Mouse (Mus musculus) intestine, embryonic 16.5 days (tissue): ENCODE data around the gene Ift80. TPM values are rescaled to one million over a fixed set of nuclear protein-coding genes. Genes with fewer than 3 reads are reported as not detected.
"Not testable (repeated sequence)": the region's sequence is repeated elsewhere in the genome, so short reads cannot be mapped to it uniquely, and the experiment has no call there.

ENCODE experiments used
- ATAC-seq: fragments of 200-750 bp; cut with Nextera tagmentation; 2 replicates; pipeline ENCODE4 v1.8.0; 2017; ENCODE audit warnings: moderate TSS enrichment, moderate library complexity
- H3K27ac ChIP-seq: fragments of 300-500 bp; sonication (generic); 2 replicates; pipeline ENCODE4 v1.5.1; 2014; ENCODE audit warnings: mild to moderate bottlenecking, low read length
- H3K27me3 ChIP-seq: fragments of 300-500 bp; sonication (generic); replicated peaks from 2 replicates; pipeline ENCODE4 v1.6.1; 2014; ENCODE audit warnings: low read length, control low read depth, mixed read lengths; ENCODE audit not compliant: control insufficient read depth, insufficient read depth
- H3K36me3 ChIP-seq: fragments of 300-500 bp; sonication (generic); 2 replicates; pipeline ENCODE4 v1.6.1; 2014; ENCODE audit warnings: low read length, control low read depth; ENCODE audit not compliant: control insufficient read depth, insufficient read depth
- H3K4me1 ChIP-seq: fragments of 300-500 bp; sonication (generic); 2 replicates; pipeline ENCODE4 v1.6.1; 2014; ENCODE audit warnings: low read length, control low read depth, mixed read lengths; ENCODE audit not compliant: control insufficient read depth, insufficient read depth
- H3K4me2 ChIP-seq: fragments of 300-500 bp; sonication (generic); 2 replicates; pipeline ENCODE4 v1.6.1; 2014; ENCODE audit warnings: low read depth, low read length, control low read depth
- H3K4me3 ChIP-seq: fragments of 300-500 bp; sonication (generic); 2 replicates; pipeline ENCODE4 v1.5.1; 2014; ENCODE audit warnings: mild to moderate bottlenecking, low read length
- H3K9ac ChIP-seq: fragments of 300-500 bp; sonication (generic); 2 replicates; pipeline ENCODE4 v1.6.1; 2014; ENCODE audit warnings: low read depth, low read length
- H3K9me3 ChIP-seq: fragments of 300-500 bp; sonication (generic); 2 replicates; pipeline ENCODE4 v1.6.1; 2016; ENCODE audit warnings: low read length, control low read depth; ENCODE audit not compliant: control insufficient read depth
- WGBS: fragments of 180-500 bp; shearing (Covaris S2); extraction: QIAGEN DNeasy Blood & Tissue Kit; methylation state at CpG from one replicate; pipeline ENCODE4 v1.1.7; 2014; 5-methylcytosine and 5-hydroxymethylcytosine counted together
- polyA plus RNA-seq: library from polyadenylated mRNA; unstranded; fragments of >200 nt; fragmentation: Nextera tagmentation; extraction: Ambion mirVana; gene quantifications from 2 replicates; pipeline ENCODE4 v1.2.1, GENCODE M21; 2015

The Ift80 gene
- polyA plus RNA-seq, 1 experiment from 2014 or later: 8.6 TPM

DNA sequence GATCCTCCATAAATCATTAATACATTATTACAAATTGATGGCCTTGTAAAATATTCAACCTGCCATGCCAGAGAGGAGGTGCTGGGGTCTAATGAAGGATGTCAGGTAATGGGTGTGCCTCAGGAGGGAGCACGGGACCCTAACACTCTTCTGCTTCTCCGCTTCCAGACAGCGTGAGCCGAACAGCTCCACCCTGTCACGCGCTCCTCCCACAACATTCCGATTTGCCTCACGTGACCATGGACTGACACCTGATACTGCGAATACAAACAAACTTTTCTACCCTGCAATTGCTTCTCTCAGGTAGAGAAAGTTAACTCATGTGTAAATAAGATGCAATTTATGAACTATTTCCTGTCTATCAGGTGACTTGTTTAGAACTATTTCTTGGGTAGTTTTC, 75.8 kb downstream of the Ift80 start:
- Histone ChIP-seq H3K4me1 (no peaks in the 10 kb centered on the region), H3K4me3 (no peak overlapping the region), H3K27ac (no peak overlapping the region), H3K36me3 (no peaks in the 10 kb centered on the region), H3K4me2 (no peak overlapping the region), H3K9ac (no peak overlapping the region), H3K9me3 (no peaks in the 10 kb centered on the region), H3K27me3 (no peaks in the 10 kb centered on the region)
- ATAC-seq: no peak
- WGBS: 63% methylated on average over 9 of the region's 9 CpGs

DNA sequence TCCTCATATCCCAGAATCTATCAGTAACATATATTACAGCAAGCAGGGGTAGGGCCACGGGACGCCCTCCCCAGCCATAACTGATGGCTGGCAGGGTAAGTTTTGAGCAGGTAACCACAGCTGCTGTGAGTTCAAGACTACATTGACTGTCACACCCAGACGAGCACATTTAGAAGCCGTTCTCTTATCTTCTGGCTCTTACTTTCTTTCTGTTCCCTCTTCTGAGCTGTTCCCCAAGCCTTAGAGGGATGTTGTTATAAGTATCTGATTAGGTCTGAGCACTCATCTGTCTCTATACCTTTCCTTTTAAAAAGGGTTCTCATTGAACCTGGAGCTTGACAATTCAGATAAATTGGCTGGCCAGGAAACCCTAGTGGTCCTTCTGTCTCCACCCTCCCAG, 96.9 kb downstream of the Ift80 start:
- no peak overlapping the region for H3K4me2 ChIP-seq
- 79% methylated on average over 4 of the region's 4 CpGs for WGBS
- no peaks in the 10 kb centered on the region for H3K27me3 ChIP-seq
- H3K4me1 ChIP-seq: no peaks in the 10 kb centered on the region
- no peak for ATAC-seq
- no peak overlapping the region for H3K27ac ChIP-seq
- H3K4me3 ChIP-seq: no peak overlapping the region
- no peak overlapping the region for H3K9ac ChIP-seq
- H3K36me3 ChIP-seq: no peaks in the 10 kb centered on the region
- H3K9me3 ChIP-seq: no peaks in the 10 kb centered on the region

DNA sequence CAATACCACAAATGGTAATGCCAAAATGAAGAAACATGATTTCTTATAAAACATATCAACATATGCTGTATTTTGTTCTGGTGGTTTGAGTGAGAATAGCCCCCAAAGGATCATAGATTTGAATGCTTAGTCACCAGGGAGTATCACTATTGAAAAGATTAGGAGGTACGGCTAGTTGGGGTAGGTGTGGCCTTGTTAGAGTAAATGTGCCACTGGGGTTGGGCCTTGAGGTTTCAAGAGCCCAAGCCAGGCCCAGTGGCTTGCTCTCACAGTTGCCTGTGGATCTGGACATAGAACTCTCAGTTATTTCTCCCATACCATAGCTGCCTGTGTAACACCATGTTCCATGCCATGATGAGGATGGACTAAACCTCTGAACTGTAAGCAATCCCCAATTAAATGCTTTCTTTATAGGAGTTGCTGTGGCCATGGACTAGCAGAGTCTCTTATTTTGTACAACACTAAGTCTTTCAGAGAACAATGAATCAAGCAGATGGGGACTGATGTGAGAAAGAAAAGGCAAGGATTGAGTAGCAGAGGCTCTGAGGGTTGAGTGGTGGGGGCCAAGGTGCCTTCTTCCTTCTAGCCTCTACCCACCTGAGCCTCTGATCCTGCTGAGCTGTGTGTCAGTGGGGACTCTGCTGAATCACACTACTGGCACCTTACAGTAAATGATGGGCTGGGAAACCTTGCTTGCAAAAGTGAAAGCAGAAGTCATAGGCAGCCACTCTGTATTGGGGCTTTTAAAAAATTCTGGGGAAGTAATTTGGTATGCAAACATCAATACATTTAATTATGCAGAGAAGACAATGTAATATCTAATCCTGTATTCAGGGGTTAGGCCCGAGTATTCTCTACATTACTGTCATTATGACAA, 99.2 kb downstream of the Ift80 start:
- Histone ChIP-seq H3K9me3 (no peaks in the 10 kb centered on the region), H3K4me3 (no peak overlapping the region), H3K9ac (no peak overlapping the region), H3K27me3 (no peaks in the 10 kb centered on the region), H3K27ac (no peak overlapping the region), H3K36me3 (no peaks in the 10 kb centered on the region), H3K4me2 (no peak overlapping the region), H3K4me1 (no peaks in the 10 kb centered on the region)
- 52% methylated on average over 2 of the region's 2 CpGs for WGBS
- ATAC-seq: no peak

DNA sequence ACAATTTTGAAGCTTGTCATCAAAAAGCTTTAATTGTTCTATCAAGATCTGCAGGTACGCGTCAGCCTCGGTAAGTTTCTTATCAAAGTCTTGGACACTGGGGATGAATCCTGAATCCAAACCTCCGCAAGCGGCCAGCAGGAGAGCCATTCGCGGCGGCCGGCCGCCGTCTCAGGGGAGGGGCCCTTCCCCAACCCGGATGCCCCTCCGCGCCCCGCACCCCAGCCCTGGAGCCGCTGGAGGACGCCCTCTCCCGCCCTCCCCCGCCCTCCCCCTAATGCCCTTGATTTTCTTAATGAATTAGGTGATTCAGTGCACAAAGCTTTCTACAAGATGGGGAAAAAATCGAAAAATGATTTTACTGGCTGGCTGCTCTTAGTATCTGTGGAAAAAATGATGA, 101.7 kb downstream of the Ift80 start:
- not testable (repeated sequence) for ATAC-seq, H3K4me2 ChIP-seq, H3K27me3 ChIP-seq, H3K9ac ChIP-seq, H3K27ac ChIP-seq, H3K9me3 ChIP-seq, H3K4me1 ChIP-seq, H3K4me3 ChIP-seq, H3K36me3 ChIP-seq
- 89% methylated on average over 20 of the region's 20 CpGs for WGBS

DNA sequence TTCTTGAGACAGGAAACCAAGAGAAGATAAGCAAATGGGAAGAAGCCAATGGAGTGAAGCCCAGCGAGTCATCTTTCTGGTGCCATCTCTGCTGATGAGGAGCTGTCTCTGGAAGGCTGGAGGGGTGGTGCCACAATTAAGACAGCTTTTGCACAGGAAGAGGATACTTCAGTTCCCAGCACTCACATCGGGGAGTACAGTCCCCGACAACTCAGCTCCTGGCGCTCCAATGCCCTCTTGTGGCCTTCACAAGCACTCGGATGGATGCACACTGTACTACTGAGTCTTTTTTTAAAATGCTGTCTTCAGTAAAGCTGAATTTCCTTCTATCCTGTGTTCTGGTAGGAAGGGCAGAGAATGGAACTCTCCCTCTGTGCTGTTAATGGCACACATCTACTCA, 107.2 kb downstream of the Ift80 start:
- no peak overlapping the region for H3K9ac ChIP-seq
- WGBS: 81% methylated on average over 5 of the region's 5 CpGs
- no peaks in the 10 kb centered on the region for H3K9me3 ChIP-seq
- H3K4me1 ChIP-seq: no peaks in the 10 kb centered on the region
- no peak overlapping the region for H3K4me3 ChIP-seq
- no peak overlapping the region for H3K4me2 ChIP-seq
- no peak overlapping the region for H3K27ac ChIP-seq
- no peaks in the 10 kb centered on the region for H3K27me3 ChIP-seq
- ATAC-seq: no peak
- no peaks in the 10 kb centered on the region for H3K36me3 ChIP-seq

DNA sequence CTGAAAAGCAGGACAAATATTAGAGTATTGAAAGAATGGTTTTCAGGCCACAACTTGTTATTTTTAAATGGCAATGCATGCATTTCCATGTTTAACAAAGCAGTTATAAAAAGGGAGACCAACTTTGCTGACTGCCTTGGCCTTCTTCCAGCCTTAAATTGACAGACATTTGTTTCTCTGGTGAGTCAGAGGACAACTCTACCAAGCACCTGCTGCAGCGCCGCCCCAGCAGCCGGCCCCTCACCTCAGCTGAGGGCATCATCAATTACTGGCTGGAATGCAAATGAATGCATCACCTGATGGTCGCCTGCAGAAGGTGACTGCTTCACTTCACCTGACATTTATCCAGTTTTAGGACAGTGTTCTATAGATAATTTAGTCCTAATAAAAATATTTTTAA, 108.9 kb downstream of the Ift80 start:
- no peaks in the 10 kb centered on the region for H3K27me3 ChIP-seq
- H3K9ac ChIP-seq: no peak overlapping the region
- WGBS: 46% methylated on average over 4 of the region's 4 CpGs
- H3K4me3 ChIP-seq: no peak overlapping the region
- no peak overlapping the region for H3K27ac ChIP-seq
- ATAC-seq: peak; percentile 40; the same call in 1 of the 2 replicates
- no peak overlapping the region for H3K4me2 ChIP-seq
- no peaks in the 10 kb centered on the region for H3K4me1 ChIP-seq
- no peaks in the 10 kb centered on the region for H3K36me3 ChIP-seq
- no peaks in the 10 kb centered on the region for H3K9me3 ChIP-seq

DNA sequence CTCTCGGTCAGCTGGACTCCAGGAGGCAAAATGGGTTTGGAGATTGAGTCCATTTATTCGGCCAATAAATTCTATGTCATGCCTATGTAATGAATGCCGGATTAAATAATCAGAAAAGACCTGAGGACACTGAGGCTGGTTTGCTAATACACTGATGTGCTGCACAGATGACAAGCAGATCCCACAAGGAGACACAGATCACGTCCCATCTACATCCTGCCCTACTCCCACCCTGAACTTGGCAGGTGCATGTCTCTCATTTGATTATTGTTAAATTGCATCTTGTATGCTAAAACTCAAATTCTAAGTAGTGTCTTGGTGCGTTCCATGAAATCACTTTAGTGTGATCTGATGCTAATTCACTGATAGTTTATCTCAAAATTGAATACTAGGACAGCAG, 117.5 kb downstream of the Ift80 start:
- Histone ChIP-seq H3K9me3 (no peaks in the 10 kb centered on the region), H3K4me1 (no peaks in the 10 kb centered on the region), H3K4me3 (no peak overlapping the region), H3K36me3 (no peaks in the 10 kb centered on the region), H3K4me2 (no peak overlapping the region), H3K27me3 (no peaks in the 10 kb centered on the region), H3K27ac (no peak overlapping the region), H3K9ac (no peak overlapping the region)
- ATAC-seq: no peak
- WGBS: 85% methylated on average over 5 of the region's 5 CpGs

DNA sequence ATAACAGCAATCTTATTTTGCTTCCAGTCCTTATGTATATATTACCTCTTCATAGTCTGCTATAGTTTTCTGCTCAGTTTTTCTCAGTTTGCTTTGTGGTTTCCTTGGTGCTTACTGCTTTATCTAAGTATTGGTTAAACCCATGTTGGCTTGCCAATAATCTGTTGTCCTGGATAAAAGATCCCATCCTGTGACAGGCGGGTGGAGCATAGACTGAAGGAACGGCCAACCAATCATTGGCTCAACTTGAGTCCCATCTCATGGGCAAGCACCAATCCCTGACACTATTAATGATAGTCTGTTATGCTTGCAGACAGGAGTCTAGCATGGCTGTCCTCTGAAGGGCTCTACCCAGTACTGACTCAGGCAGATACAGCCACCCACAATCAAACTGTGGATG, 130.3 kb downstream of the Ift80 start:
- no peaks in the 10 kb centered on the region for H3K9me3 ChIP-seq
- no peak overlapping the region for H3K9ac ChIP-seq
- H3K4me3 ChIP-seq: no peak overlapping the region
- no peaks in the 10 kb centered on the region for H3K36me3 ChIP-seq
- peaks cover 8% of the 10 kb centered on the region; the same call in 1 of the 2 replicates for H3K4me1 ChIP-seq
- no peak for ATAC-seq
- H3K27ac ChIP-seq: no peak overlapping the region
- H3K4me2 ChIP-seq: no peak overlapping the region
- peaks cover 19% of the 10 kb centered on the region for H3K27me3 ChIP-seq
- 90% methylated on average over 2 of the region's 2 CpGs for WGBS

DNA sequence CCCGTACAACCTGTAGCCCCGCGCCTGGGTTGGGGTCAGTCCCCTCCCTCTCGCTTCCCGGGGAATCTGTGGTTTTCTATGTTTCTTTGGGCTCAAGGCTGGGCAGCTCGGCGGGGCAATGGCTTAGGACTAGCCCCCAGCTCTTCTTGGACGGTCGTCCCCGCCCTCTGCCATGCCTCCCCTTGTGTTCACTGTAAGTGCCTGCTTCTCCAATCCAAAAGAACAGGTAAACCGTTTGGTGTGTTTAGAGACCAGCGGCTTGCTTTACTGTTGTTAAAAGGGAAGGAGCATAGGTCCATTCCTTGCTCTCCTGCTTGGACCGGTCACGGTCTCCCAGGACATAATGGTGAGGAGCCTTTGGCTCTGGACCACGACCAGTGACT, 133.8 kb downstream of the Ift80 start:
- ATAC-seq: no peak; the same call in 1 of the 2 replicates
- Histone ChIP-seq H3K4me3 (peak overlapping the region; percentile 66), H3K9ac (peak overlapping the region; percentile 63; the same call in 1 of the 2 replicates), H3K9me3 (no peaks in the 10 kb centered on the region), H3K27me3 (peaks cover 31% of the 10 kb centered on the region), H3K36me3 (no peaks in the 10 kb centered on the region), H3K4me1 (peaks cover 8% of the 10 kb centered on the region; the same call in 1 of the 2 replicates), H3K27ac (no peak overlapping the region), H3K4me2 (peak overlapping the region; percentile 100)
- 6% methylated on average over 15 of the region's 15 CpGs for WGBS
